Mouse (Mus musculus): ENCODE measurements around the gene Phf3. TPM values are rescaled to one million over a fixed set of nuclear protein-coding genes. Genes with fewer than 3 reads are reported as not detected.
"Not testable (repeated sequence)": the region's sequence is repeated elsewhere in the genome, so short reads cannot be mapped to it uniquely, and the experiment has no call there.

Gene Phf3
- polyA plus RNA-seq, 1 experiment, result 52.7 TPM

DNA sequence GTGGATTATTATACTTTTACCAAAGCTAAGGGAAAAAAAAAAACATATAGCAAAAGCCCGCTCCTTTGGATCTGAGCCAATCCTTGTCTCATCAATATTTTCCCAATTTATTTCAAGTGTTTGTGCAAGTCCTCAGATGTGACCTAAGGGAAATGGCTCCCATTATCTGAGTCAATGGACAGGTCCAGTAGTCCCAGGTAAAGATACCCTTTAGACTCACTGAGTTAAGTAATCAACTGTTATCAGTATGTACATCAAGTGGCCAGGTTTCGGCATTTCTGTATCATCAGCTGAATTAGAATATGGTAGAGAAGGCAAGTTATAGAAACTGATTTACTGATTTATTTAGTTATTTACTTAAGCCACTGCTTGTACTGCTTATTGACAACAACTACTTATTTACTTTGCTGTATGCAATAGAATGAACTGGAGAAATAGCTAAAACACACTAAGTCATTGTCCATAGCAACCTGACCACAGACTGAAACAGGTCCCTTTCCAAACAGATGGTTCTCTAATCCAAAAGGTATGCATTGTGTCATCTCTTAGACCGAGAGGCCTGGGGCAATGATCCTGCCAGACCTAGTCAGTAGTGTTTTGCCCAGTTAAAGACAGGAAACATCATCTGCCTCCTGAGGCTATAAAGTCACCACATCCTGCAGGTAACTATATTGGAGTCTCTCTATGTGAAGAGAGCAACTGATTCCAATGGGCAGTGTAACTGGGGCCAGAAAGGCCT is 29.9 kb upstream of the Phf3 start:
- no peaks in the 10 kb centered on the region for H3K27me3 ChIP-seq (ENCODE audit: control insufficient read depth, insufficient read depth, low read length)
- no peaks in the 10 kb centered on the region for H3K36me3 ChIP-seq (ENCODE audit: control insufficient read depth, insufficient read depth, low read length)
- WGBS, result 96% methylated on average over 3 of the region's 3 CpGs
- no peaks in the 10 kb centered on the region for H3K4me1 ChIP-seq (replicated peaks; ENCODE audit: control insufficient read depth, insufficient read depth, low read length)
- DNase-seq, result no peak
- no peak overlapping the region for H3K27ac ChIP-seq (ENCODE audit: control insufficient read depth, insufficient read depth, low read length)
- no peak for TF ChIP-seq POLR2A (IDR thresholded peaks at IDR 0.05; ENCODE audit: control insufficient read depth, extremely low read depth, insufficient read depth, low read length, poor library complexity)
- TF ChIP-seq CTCF (IDR thresholded peaks at IDR 0.05; ENCODE audit: borderline replicate concordance, control insufficient read depth, extremely low read depth, insufficient read depth, low read length, poor library complexity), result no peak
- no peak overlapping the region for H3K4me3 ChIP-seq (ENCODE audit: control insufficient read depth, insufficient read depth, low read length)

DNA sequence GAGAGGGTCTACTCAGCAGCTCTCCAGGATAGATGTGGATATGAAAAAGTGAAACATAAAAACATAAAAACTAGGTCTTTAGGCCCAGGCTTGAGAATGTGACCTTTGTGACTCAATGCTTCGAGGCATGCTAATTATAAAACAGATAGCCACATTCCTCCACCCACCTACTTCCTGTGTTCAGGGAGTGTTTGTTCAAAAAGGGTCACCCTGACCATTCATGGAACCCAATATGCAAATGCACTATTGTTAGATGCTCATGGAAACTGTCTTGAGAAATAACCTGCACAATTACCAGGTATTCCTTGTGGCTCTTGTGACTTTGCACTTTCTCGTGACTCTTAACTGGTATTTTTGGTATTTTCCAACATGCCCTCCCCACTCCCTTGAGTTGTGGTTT is 25.0 kb upstream of the Phf3 start:
- Histone ChIP-seq H3K27ac (ENCODE audit: control insufficient read depth, insufficient read depth, low read length) (no peak overlapping the region), H3K4me1 (replicated peaks; ENCODE audit: control insufficient read depth, insufficient read depth, low read length) (no peaks in the 10 kb centered on the region), H3K36me3 (ENCODE audit: control insufficient read depth, insufficient read depth, low read length) (no peaks in the 10 kb centered on the region), H3K27me3 (ENCODE audit: control insufficient read depth, insufficient read depth, low read length) (no peaks in the 10 kb centered on the region), H3K4me3 (ENCODE audit: control insufficient read depth, insufficient read depth, low read length) (no peak overlapping the region)
- TF ChIP-seq POLR2A (IDR thresholded peaks at IDR 0.05; ENCODE audit: control insufficient read depth, extremely low read depth, insufficient read depth, low read length, poor library complexity) (no peak), CTCF (IDR thresholded peaks at IDR 0.05; ENCODE audit: borderline replicate concordance, control insufficient read depth, extremely low read depth, insufficient read depth, low read length, poor library complexity) (no peak)
- WGBS, result 86% methylated on average over 2 of the region's 2 CpGs
- no peak for DNase-seq

DNA sequence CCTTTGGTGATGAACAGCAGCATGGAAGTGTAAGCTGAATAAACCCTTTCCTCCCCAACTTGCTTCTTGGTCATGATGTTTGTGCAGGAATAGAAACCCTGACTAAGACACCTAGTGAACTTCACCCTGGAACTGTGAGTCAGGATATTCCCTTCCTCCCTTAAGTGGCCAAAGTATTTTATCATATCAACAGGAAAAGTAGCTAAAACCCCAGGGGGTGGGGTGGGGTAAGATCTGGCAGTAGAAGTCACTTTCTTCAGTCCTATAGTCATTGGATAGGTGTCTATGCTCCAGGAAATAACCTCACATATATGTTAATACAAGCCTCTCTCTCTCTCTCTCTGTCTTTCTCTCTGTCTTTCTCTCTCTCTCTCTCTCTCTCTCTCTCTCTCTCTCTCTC is 21.6 kb upstream of the Phf3 start:
- not testable (repeated sequence) for H3K4me3 ChIP-seq (ENCODE audit: control insufficient read depth, insufficient read depth, low read length); H3K27ac ChIP-seq (ENCODE audit: control insufficient read depth, insufficient read depth, low read length); H3K4me1 ChIP-seq (replicated peaks; ENCODE audit: control insufficient read depth, insufficient read depth, low read length); H3K36me3 ChIP-seq (ENCODE audit: control insufficient read depth, insufficient read depth, low read length); H3K27me3 ChIP-seq (ENCODE audit: control insufficient read depth, insufficient read depth, low read length); DNase-seq

DNA sequence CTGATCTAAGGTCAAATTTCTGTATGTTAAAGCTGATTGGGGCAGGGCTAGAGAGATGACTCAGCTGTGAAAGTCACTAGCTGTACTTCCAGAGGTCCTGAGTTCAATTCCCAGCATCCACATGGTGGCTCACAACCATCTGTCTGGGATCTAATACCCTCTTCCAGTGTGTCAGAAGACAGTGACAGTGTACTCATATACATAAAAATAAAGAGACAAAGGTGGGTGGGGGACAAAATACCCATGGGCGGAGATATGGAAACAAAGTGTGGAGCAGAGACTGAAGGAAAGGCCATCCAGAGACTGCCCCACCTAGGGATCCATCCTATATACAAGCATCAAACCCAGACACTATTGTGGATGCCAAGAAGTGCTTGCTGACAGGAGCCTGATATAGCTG is 10.1 kb upstream of the Phf3 start:
- DNase-seq; H3K27me3 ChIP-seq (ENCODE audit: control insufficient read depth, insufficient read depth, low read length); H3K36me3 ChIP-seq (ENCODE audit: control insufficient read depth, insufficient read depth, low read length); H3K27ac ChIP-seq (ENCODE audit: control insufficient read depth, insufficient read depth, low read length); H3K4me1 ChIP-seq (replicated peaks; ENCODE audit: control insufficient read depth, insufficient read depth, low read length); H3K4me3 ChIP-seq (ENCODE audit: control insufficient read depth, insufficient read depth, low read length): not testable (repeated sequence)
- WGBS, result 100% methylated on average over 1 of the region's 1 CpGs

DNA sequence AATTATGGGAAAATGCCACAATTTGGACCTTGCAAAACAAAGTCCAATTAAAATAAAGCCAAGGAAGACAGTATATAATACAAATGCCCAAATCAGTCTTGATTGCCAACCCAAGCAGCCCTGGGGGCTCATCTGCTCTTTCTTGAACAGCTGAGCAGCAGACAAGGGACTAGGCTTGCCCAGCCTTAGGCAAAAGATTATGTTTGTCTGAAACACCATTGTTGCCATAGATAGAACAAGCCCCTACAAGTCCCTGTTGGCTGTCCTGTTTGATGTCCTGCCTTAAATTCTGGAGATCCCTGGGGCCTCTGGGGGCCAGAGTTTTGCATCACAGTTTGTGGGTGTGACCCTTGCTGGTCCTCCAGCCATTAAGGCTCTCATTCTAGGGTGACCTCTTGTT is 2.0 kb upstream of the Phf3 start:
- H3K27me3 ChIP-seq (ENCODE audit: control insufficient read depth, insufficient read depth, low read length), result no peaks in the 10 kb centered on the region
- no peak for TF ChIP-seq POLR2A (IDR thresholded peaks at IDR 0.05; ENCODE audit: control insufficient read depth, extremely low read depth, insufficient read depth, low read length, poor library complexity)
- no peak for TF ChIP-seq CTCF (IDR thresholded peaks at IDR 0.05; ENCODE audit: borderline replicate concordance, control insufficient read depth, extremely low read depth, insufficient read depth, low read length, poor library complexity)
- H3K36me3 ChIP-seq (ENCODE audit: control insufficient read depth, insufficient read depth, low read length), result no peaks in the 10 kb centered on the region
- H3K27ac ChIP-seq (ENCODE audit: control insufficient read depth, insufficient read depth, low read length), result no peak overlapping the region
- H3K4me3 ChIP-seq (ENCODE audit: control insufficient read depth, insufficient read depth, low read length), result no peak overlapping the region
- no peak for DNase-seq
- H3K4me1 ChIP-seq (replicated peaks; ENCODE audit: control insufficient read depth, insufficient read depth, low read length), result no peaks in the 10 kb centered on the region

DNA sequence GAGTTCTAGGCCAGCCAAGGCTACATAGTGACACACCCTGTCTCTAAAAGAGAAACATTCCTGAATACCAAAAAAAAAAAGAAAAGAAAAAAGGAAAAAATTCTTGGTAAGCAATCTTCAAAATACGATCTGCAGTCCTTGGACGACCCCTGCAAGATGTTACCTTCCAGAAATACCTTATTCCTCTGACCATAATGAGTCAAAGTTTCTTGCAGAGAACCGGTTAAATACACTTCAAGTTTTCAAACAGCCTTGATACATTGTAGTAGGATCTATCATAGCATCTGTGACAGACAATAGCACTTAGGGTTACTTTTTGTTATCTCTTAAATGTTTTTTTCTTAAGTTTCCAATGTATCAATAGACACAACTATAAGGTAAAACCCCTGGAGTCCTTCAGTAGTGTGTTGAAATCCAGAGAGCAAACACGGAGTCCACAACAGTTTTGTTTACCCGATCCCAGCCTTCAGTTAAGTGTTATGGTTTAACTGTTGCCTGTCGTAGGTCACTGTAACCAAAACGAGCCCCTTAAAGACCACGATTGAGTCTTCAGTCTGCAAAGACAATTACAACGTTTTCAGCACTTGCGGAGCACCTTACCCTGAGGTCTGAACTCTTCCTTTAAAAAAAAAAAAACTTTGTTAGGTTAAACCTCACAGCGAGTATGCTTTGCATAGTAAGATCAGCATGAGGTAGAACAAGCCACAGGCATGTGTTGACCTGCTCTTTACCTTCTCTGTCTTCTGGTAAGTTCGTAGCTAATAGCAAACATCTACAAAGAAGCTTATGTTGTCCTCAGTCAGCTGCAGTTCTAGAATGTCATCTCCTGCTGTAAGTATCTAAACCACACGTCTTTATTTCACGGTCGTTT is 775 bp upstream of the Phf3 start:
- Histone ChIP-seq H3K27me3 (ENCODE audit: control insufficient read depth, insufficient read depth, low read length) (no peaks in the 10 kb centered on the region), H3K27ac (ENCODE audit: control insufficient read depth, insufficient read depth, low read length) (peak overlapping the region; percentile 74; the same call in 1 of the 2 replicates), H3K4me1 (replicated peaks; ENCODE audit: control insufficient read depth, insufficient read depth, low read length) (no peaks in the 10 kb centered on the region), H3K36me3 (ENCODE audit: control insufficient read depth, insufficient read depth, low read length) (no peaks in the 10 kb centered on the region), H3K4me3 (ENCODE audit: control insufficient read depth, insufficient read depth, low read length) (peak overlapping the region; percentile 69)
- DNase-seq, result no peak
- TF ChIP-seq CTCF (IDR thresholded peaks at IDR 0.05; ENCODE audit: borderline replicate concordance, control insufficient read depth, extremely low read depth, insufficient read depth, low read length, poor library complexity) (no peak), POLR2A (IDR thresholded peaks at IDR 0.05; ENCODE audit: control insufficient read depth, extremely low read depth, insufficient read depth, low read length, poor library complexity) (no peak)
- 30% methylated on average over 15 of the region's 15 CpGs for WGBS
